In genomic region chr8:122291075-122291474, GRCm38 (mm10) we compare ENCODE assay signal across 16 mouse cellular contexts. TPM values are rescaled to one million over a fixed set of nuclear protein-coding genes. Genes with fewer than 3 reads are reported as not detected.
A peak's percentile ranks its signal among the peaks of the same experiment; 100 is the strongest.
DNase-seq lines count a peak whose midpoint lies in the region; ATAC-seq and TF ChIP-seq lines count a peak whose summit lies in the region.
"Had no signal": no experiment of that assay in that cellular context is flagged by ENCODE, and none has a peak within 500 bp of the region (broad histone marks: within the 10 kb centered on the region; RNA-seq: fewer than 3 reads in every experiment).

No protein-coding gene starts in this region.

- WGBS in heart, embryonic 15.5 days: 27% methylated on average over 12 of the region's 12 CpGs
- WGBS in stomach, embryonic 14.5 days: 54% methylated on average over 12 of the region's 12 CpGs
- WGBS in stomach, postnatal 0 days: 58% methylated on average over 12 of the region's 12 CpGs
- whole genome bisulfite sequencing in liver, embryonic 11.5 days: 28% methylated on average over 12 of the region's 12 CpGs
- WGBS in stomach, embryonic 16.5 days: 47% methylated on average over 12 of the region's 12 CpGs

- peak overlapping the region; percentile 10 for H3K27ac ChIP-seq in heart, embryonic 15.5 days
- H3K27ac ChIP-seq in stomach, embryonic 14.5 days (ENCODE audit: low read length): peak overlapping the region; percentile 15; the same call in 1 of the 2 replicates
- H3K27ac ChIP-seq in stomach, postnatal 0 days (replicated peaks): no peak overlapping the region
- H3K27ac ChIP-seq in liver, embryonic 11.5 days (ENCODE audit: low read depth, low read length): peak overlapping the region; percentile 99
- 0 out of 2 replicates have a peak overlapping the region, but pooled peaks have one; percentile 38 for H3K27ac ChIP-seq in stomach, embryonic 16.5 days (ENCODE audit: low read length)
- H3K27ac ChIP-seq: left cerebral cortex, adult 2 months; limb, embryonic 13.5 days had no signal

- no peak for DNase-seq in heart, adult 18-20 months
- no peak for DNase-seq in stomach, postnatal 0 days (ENCODE audit: low spot score)
- no peak for DNase-seq in liver, embryonic 11.5 days (ENCODE audit: low spot score)
- DNase-seq in c-Kit-positive CD71-positive TER-119-positive erythroid progenitor cells, embryonic 14.5 days (ENCODE audit: low spot score): no peak
- DNase-seq: adrenal gland, adult 8-10 months; forebrain, postnatal 0 days; lung, postnatal 36 days; spleen, adult 18-20 months; thymus, adult 18-20 months had no signal

- H3K4me1 ChIP-seq in heart, embryonic 15.5 days (replicated peaks): peaks cover 99% of the 10 kb centered on the region
- peaks cover 25% of the 10 kb centered on the region for H3K4me1 ChIP-seq in stomach, embryonic 14.5 days (ENCODE audit: control insufficient read depth, insufficient read depth, low read length)
- H3K4me1 ChIP-seq in stomach, postnatal 0 days (replicated peaks; ENCODE audit: control insufficient read depth, insufficient read depth): peaks cover 5% of the 10 kb centered on the region; the same call in 1 of the 2 replicates
- peaks cover 100% of the 10 kb centered on the region for H3K4me1 ChIP-seq in liver, embryonic 11.5 days (replicated peaks; ENCODE audit: control insufficient read depth, insufficient read depth, low read length)
- H3K4me1 ChIP-seq in stomach, embryonic 16.5 days (ENCODE audit: control insufficient read depth, insufficient read depth, low read length): peaks cover 45% of the 10 kb centered on the region

- H3K36me3 ChIP-seq in heart, embryonic 15.5 days: no peaks in the 10 kb centered on the region
- H3K36me3 ChIP-seq in stomach, embryonic 14.5 days (ENCODE audit: control insufficient read depth, insufficient read depth, low read length): no peaks in the 10 kb centered on the region; the same call in 1 of the 2 replicates
- no peaks in the 10 kb centered on the region for H3K36me3 ChIP-seq in stomach, postnatal 0 days (ENCODE audit: control insufficient read depth, insufficient read depth, low read length)
- H3K36me3 ChIP-seq in liver, embryonic 11.5 days (ENCODE audit: control insufficient read depth, insufficient read depth, low read length): peaks cover 22% of the 10 kb centered on the region
- no peaks in the 10 kb centered on the region for H3K36me3 ChIP-seq in stomach, embryonic 16.5 days (ENCODE audit: control insufficient read depth, insufficient read depth, low read length)
- H3K36me3 ChIP-seq: limb, embryonic 13.5 days had no signal

- no peak for ATAC-seq in heart, embryonic 15.5 days (replicated peaks; ENCODE audit: insufficient number of reproducible peaks, insufficient read depth, low FRiP score, low read depth)
- no peak for ATAC-seq in stomach, embryonic 14.5 days (ENCODE audit: insufficient number of reproducible peaks, insufficient read depth, low FRiP score, low read depth)
- no peak for ATAC-seq in stomach, postnatal 0 days (ENCODE audit: low FRiP score, low TSS enrichment)
- ATAC-seq in liver, embryonic 11.5 days (replicated peaks; ENCODE audit: low FRiP score): no peak
- no peak for ATAC-seq in stomach, embryonic 16.5 days (ENCODE audit: insufficient read depth, low FRiP score)
- no peak for ATAC-seq in monocyte, adult 5-6 weeks (replicated peaks; ENCODE audit: insufficient number of reproducible peaks, low FRiP score, low TSS enrichment, poor library complexity, severe bottlenecking)
- ATAC-seq: Patski had no signal

- no peak overlapping the region for H3K4me3 ChIP-seq in heart, embryonic 15.5 days
- no peak overlapping the region for H3K4me3 ChIP-seq in stomach, embryonic 14.5 days (ENCODE audit: low read depth, low read length)
- H3K4me3 ChIP-seq in stomach, postnatal 0 days (ENCODE audit: low read depth, low read length): no peak overlapping the region
- no peak overlapping the region for H3K4me3 ChIP-seq in liver, embryonic 11.5 days (ENCODE audit: low read depth, low read length)
- H3K4me3 ChIP-seq in stomach, embryonic 16.5 days (replicated peaks; ENCODE audit: low read length): no peak overlapping the region
- H3K4me3 ChIP-seq: left cerebral cortex, adult 2 months; limb, embryonic 13.5 days had no signal

- no peaks in the 10 kb centered on the region for H3K27me3 ChIP-seq in heart, embryonic 15.5 days
- H3K27me3 ChIP-seq in stomach, embryonic 14.5 days (ENCODE audit: control insufficient read depth, insufficient read depth, low read length): no peaks in the 10 kb centered on the region
- H3K27me3 ChIP-seq in stomach, postnatal 0 days (ENCODE audit: control insufficient read depth, insufficient read depth, low read length): no peaks in the 10 kb centered on the region
- H3K27me3 ChIP-seq in liver, embryonic 11.5 days (replicated peaks; ENCODE audit: control insufficient read depth, insufficient read depth, low read length): no peaks in the 10 kb centered on the region
- no peaks in the 10 kb centered on the region for H3K27me3 ChIP-seq in stomach, embryonic 16.5 days (ENCODE audit: control insufficient read depth, insufficient read depth, low read length)
- H3K27me3 ChIP-seq: Patski had no signal

- TF ChIP-seq EP300 in stomach, postnatal 0 days (optimal IDR thresholded peaks at IDR 0.05): no peak

- H3K4me2 ChIP-seq in heart, embryonic 15.5 days: no peak overlapping the region
- H3K4me2 ChIP-seq in stomach, embryonic 14.5 days (replicated peaks; ENCODE audit: low read depth, low read length): no peak overlapping the region
- no peak overlapping the region for H3K4me2 ChIP-seq in stomach, postnatal 0 days (replicated peaks; ENCODE audit: low read depth)
- peak overlapping the region; percentile 97 for H3K4me2 ChIP-seq in liver, embryonic 11.5 days
- H3K4me2 ChIP-seq in stomach, embryonic 16.5 days (ENCODE audit: low read depth, low read length): no peak overlapping the region
- H3K4me2 ChIP-seq: limb, embryonic 13.5 days had no signal

- no peak for TF ChIP-seq CTCF in stomach, postnatal 0 days (IDR thresholded peaks at IDR 0.05; ENCODE audit: low read depth)

- H3K9ac ChIP-seq in heart, embryonic 15.5 days: no peak overlapping the region
- no peak overlapping the region for H3K9ac ChIP-seq in stomach, embryonic 14.5 days (replicated peaks; ENCODE audit: low read depth, low read length)
- no peak overlapping the region for H3K9ac ChIP-seq in stomach, postnatal 0 days (ENCODE audit: low read length)
- peak overlapping the region; percentile 48; the same call in 1 of the 2 replicates for H3K9ac ChIP-seq in liver, embryonic 11.5 days (ENCODE audit: low read depth, low read length)
- peak overlapping the region; percentile 43; the same call in 1 of the 2 replicates for H3K9ac ChIP-seq in stomach, embryonic 16.5 days (ENCODE audit: low read length)
- H3K9ac ChIP-seq: forebrain, postnatal 0 days; limb, embryonic 13.5 days had no signal

- no peaks in the 10 kb centered on the region for H3K9me3 ChIP-seq in heart, embryonic 15.5 days (replicated peaks)
- no peaks in the 10 kb centered on the region for H3K9me3 ChIP-seq in stomach, embryonic 14.5 days (ENCODE audit: control insufficient read depth, low read depth, low read length)
- H3K9me3 ChIP-seq in stomach, postnatal 0 days (ENCODE audit: control insufficient read depth, low read length): no peaks in the 10 kb centered on the region
- no peaks in the 10 kb centered on the region for H3K9me3 ChIP-seq in liver, embryonic 11.5 days (ENCODE audit: control insufficient read depth, low read length)
- H3K9me3 ChIP-seq in stomach, embryonic 16.5 days (replicated peaks; ENCODE audit: control insufficient read depth, low read length): no peaks in the 10 kb centered on the region
- H3K9me3 ChIP-seq: limb, embryonic 13.5 days had no signal

RNA-seq across cellular contexts. Expression of gene Zfpm1, which starts 9.1 kb away (rescaled TPM):
- 3.8 and 3.9 TPM in 2 replicates for polyA plus RNA-seq in heart, embryonic 15.5 days (2015; fragmentation: Nextera tagmentation; extraction: Ambion mirVana)
- total RNA-seq in heart, adult 18-20 months (2021): 10 to 100 TPM; 18.4 to 23.0 TPM
- polyA plus RNA-seq in stomach, embryonic 14.5 days (2014; fragmentation: Nextera tagmentation; extraction: Ambion mirVana): 3.1 TPM in 2 replicates
- 2.3 and 2.8 TPM in 2 replicates for polyA plus RNA-seq in stomach, postnatal 0 days (2015; fragmentation: Nextera tagmentation; extraction: Ambion mirVana)
- 22.7 and 26.5 TPM in 2 replicates for polyA plus RNA-seq in liver, embryonic 11.5 days (2014; fragmentation: Nextera tagmentation; extraction: Ambion mirVana)
- 2.0 and 2.1 TPM in 2 replicates for polyA plus RNA-seq in stomach, embryonic 16.5 days (2015; fragmentation: Nextera tagmentation; extraction: Ambion mirVana)
- 7.9 to 23.3 TPM (median 10.3 TPM) in 3 replicates for total RNA-seq in monocyte, adult 5-6 weeks (2017)

Comparison
In these comparisons a context has a peak if more than half of its experiments do, and no peak if none do; other contexts are left out.
1. H3K9ac ChIP-seq: peak in liver, embryonic 11.5 days (single experiment) and stomach, embryonic 16.5 days (single experiment); none in heart, embryonic 15.5 days (single experiment), stomach, embryonic 14.5 days (single experiment) and stomach, postnatal 0 days (single experiment).